Mouse (Mus musculus) C2C12 (cell line): Measurements from ENCODE around the gene 5730522E02Rik. TPM values are rescaled to one million over a fixed set of nuclear protein-coding genes. Genes with fewer than 3 reads are reported as not detected.

ENCODE experiments used
- H3K27me3 ChIP-seq: one replicate; pipeline ENCODE4 v1.6.1; 2011; ENCODE audit not compliant: control insufficient read depth, insufficient read depth, insufficient read length
- H3K36me3 ChIP-seq: one replicate; pipeline ENCODE4 v1.6.1; 2011; ENCODE audit not compliant: control insufficient read depth, insufficient read depth
- H3K4me3 ChIP-seq: one replicate; pipeline ENCODE4 v1.5.1; 2011; ENCODE audit warnings: mild to moderate bottlenecking, control low read depth; ENCODE audit not compliant: poor library complexity, insufficient read depth, severe bottlenecking
- H3K79me2 ChIP-seq: one replicate; pipeline ENCODE4 v1.6.1; 2011; ENCODE audit not compliant: control insufficient read depth, insufficient read depth
- H3K79me3 ChIP-seq: one replicate; pipeline ENCODE4 v1.6.1; 2011; ENCODE audit warnings: low read depth, control low read depth
- H3ac ChIP-seq: one replicate; pipeline ENCODE3; 2011; ENCODE audit warnings: low read depth; ENCODE audit not compliant: control insufficient read depth, insufficient read length
- CEBPB ChIP-seq: IDR thresholded peaks from one replicate; pipeline ENCODE4 v1.6.1; 2011; ENCODE audit warnings: low read depth, mild to moderate bottlenecking, control low read depth, moderate library complexity
- CTCF ChIP-seq: IDR thresholded peaks from one replicate; pipeline ENCODE4 v1.5.1; 2011; ENCODE audit not compliant: control insufficient read depth, insufficient read depth, insufficient read length
- FOSL1 ChIP-seq: IDR thresholded peaks from one replicate; pipeline ENCODE4 v1.8.0; 2011; ENCODE audit warnings: mild to moderate bottlenecking, low read length; ENCODE audit not compliant: poor library complexity, insufficient read depth, severe bottlenecking
- MAX ChIP-seq: IDR thresholded peaks from one replicate; pipeline ENCODE4 v1.6.1; 2011; ENCODE audit warnings: mild to moderate bottlenecking, control low read depth
- MYOD1 ChIP-seq: IDR thresholded peaks from one replicate; pipeline ENCODE4 v1.6.1; 2011; ENCODE audit warnings: low read depth; ENCODE audit not compliant: control insufficient read depth, insufficient read length
- MYOG ChIP-seq: IDR thresholded peaks from one replicate; pipeline ENCODE4 v1.6.1; 2011; ENCODE audit not compliant: control insufficient read depth, insufficient read length; ENCODE audit errors: extremely low read depth
- USF1 ChIP-seq: IDR thresholded peaks from one replicate; pipeline ENCODE4 v1.6.1; 2011; ENCODE audit warnings: low read depth, mild to moderate bottlenecking, control low read depth, moderate library complexity
- polyA plus RNA-seq: library from polyadenylated mRNA; unstranded; fragments of >200 nt; fragmentation: generic; extraction: Trizol; gene quantifications from one replicate; pipeline ENCODE4 v1.2.1, GENCODE M21; 2012; ENCODE audit warnings: missing spikeins

The 5730522E02Rik gene
- polyA plus RNA-seq, 1 experiment, result not detected

GRCm38 (mm10) chr11:26202842-26203241 is 7.7 kb downstream of the 5730522E02Rik start:
- H3K79me2 ChIP-seq, result no peaks in the 10 kb centered on the region
- TF ChIP-seq MAX, result no peak
- TF ChIP-seq USF1, result no peak
- H3K79me3 ChIP-seq, result no peaks in the 10 kb centered on the region
- no peak overlapping the region for H3ac ChIP-seq
- H3K4me3 ChIP-seq, result no peak overlapping the region
- no peaks in the 10 kb centered on the region for H3K36me3 ChIP-seq
- no peaks in the 10 kb centered on the region for H3K27me3 ChIP-seq

DNA sequence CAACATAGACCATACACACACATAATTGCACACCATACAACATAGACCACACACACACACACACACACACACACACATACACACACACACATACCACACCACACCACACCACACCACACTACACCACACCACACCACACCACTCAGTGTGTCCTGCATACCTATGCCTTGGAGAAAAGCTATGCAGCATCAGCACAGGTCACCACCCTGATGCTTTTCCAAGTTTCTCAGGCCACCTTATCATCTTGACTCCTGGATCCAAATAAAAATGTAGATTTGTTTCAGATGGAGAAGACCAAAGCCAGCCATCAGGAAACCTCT is 8.8 kb downstream of the 5730522E02Rik start:
- TF ChIP-seq MYOG, result no peak
- Histone ChIP-seq H3K36me3 (no peaks in the 10 kb centered on the region), H3K4me3 (no peak overlapping the region), H3K79me2 (no peaks in the 10 kb centered on the region), H3K27me3 (no peaks in the 10 kb centered on the region), H3ac (no peak overlapping the region), H3K79me3 (no peaks in the 10 kb centered on the region)

- H3K79me2 ChIP-seq, result no peaks in the 10 kb centered on the region
- H3ac ChIP-seq, result no peak overlapping the region
- no peaks in the 10 kb centered on the region for H3K27me3 ChIP-seq
- H3K4me3 ChIP-seq, result no peak overlapping the region
- H3K79me3 ChIP-seq, result no peaks in the 10 kb centered on the region
- no peak for TF ChIP-seq MAX
- no peak for TF ChIP-seq CTCF
- no peak for TF ChIP-seq FOSL1
- TF ChIP-seq MYOG, result no peak
- TF ChIP-seq MYOD1, result no peak
- TF ChIP-seq CEBPB, result no peak
- no peak for TF ChIP-seq USF1
- no peaks in the 10 kb centered on the region for H3K36me3 ChIP-seq
Observed at GRCm38 (mm10) chr11:26200970-26201777, 9.4 kb downstream of the 5730522E02Rik start.

GRCm38 (mm10) chr11:26195468-26195867 is 15.1 kb downstream of the 5730522E02Rik start:
- Histone ChIP-seq H3ac (no peak overlapping the region), H3K36me3 (no peaks in the 10 kb centered on the region), H3K79me2 (no peaks in the 10 kb centered on the region), H3K79me3 (no peaks in the 10 kb centered on the region), H3K4me3 (no peak overlapping the region), H3K27me3 (no peaks in the 10 kb centered on the region)
- TF ChIP-seq MYOD1, result no peak
- TF ChIP-seq MYOG, result no peak
- TF ChIP-seq FOSL1, result no peak
- TF ChIP-seq MAX, result no peak
- TF ChIP-seq CTCF, result no peak
- TF ChIP-seq CEBPB, result no peak
- no peak for TF ChIP-seq USF1

DNA sequence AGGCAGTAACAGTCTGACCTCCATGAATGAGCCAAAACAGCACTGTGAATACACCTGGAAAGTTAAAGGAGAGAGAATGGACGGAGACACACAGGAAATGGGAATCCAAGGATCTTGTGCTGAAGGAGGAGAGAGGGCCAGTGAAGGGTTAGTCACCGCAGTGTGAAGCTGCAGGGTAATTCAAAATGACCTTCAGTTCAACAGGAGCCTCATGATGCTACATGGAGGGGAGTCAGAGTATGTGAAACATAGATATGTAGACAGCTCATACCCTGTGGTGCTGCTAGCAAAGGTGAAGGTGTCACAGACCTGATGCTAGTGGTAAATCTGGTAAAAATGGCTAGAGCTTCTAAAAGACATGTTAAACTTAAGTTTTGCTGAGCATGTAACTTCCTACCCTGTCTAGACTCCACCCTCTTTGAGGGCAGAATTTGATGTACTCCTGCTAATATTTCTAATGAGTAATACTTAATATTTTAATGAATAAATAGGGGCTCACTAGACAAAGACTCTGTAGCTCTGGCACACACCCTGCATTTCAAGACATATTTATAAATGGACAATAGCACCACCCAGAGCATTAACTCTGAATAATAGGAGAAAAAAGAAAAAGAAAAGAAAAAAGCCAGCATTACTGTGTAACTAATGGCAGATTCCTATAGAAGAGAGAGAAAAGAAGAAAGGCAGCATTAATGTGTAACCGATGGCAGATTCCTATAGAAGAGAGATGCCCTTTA is 23.2 kb downstream of the 5730522E02Rik start:
- Histone ChIP-seq H3K4me3 (no peak overlapping the region), H3ac (no peak overlapping the region), H3K79me2 (no peaks in the 10 kb centered on the region), H3K79me3 (no peaks in the 10 kb centered on the region), H3K36me3 (no peaks in the 10 kb centered on the region), H3K27me3 (no peaks in the 10 kb centered on the region)
- TF ChIP-seq CTCF, result no peak
- TF ChIP-seq FOSL1, result no peak
- no peak for TF ChIP-seq MAX
- no peak for TF ChIP-seq USF1
- TF ChIP-seq MYOG, result no peak
- TF ChIP-seq MYOD1, result no peak
- TF ChIP-seq CEBPB, result no peak

GRCm38 (mm10) chr11:26170572-26170971 is 40.0 kb downstream of the 5730522E02Rik start:
- no peaks in the 10 kb centered on the region for H3K79me3 ChIP-seq
- TF ChIP-seq MYOG (no peak), MAX (no peak), MYOD1 (no peak)
- H3K36me3 ChIP-seq, result no peaks in the 10 kb centered on the region
- H3ac ChIP-seq, result no peak overlapping the region
- H3K4me3 ChIP-seq, result no peak overlapping the region
- H3K27me3 ChIP-seq, result no peaks in the 10 kb centered on the region
- no peaks in the 10 kb centered on the region for H3K79me2 ChIP-seq
